Mouse (Mus musculus) MEL (cell line): ENCODE measurements around the gene Sec1. TPM values are rescaled to one million over a fixed set of nuclear protein-coding genes. Genes with fewer than 3 reads are reported as not detected.

ENCODE experiments used
- DNase-seq: peaks from one replicate; pipeline ENCODE4 v3.0.0; 2011; ENCODE audit warnings: low read depth, low spot score
- H3K27ac ChIP-seq: 2 replicates; pipeline ENCODE4 v1.5.1; 2012; ENCODE audit warnings: low read depth, mild to moderate bottlenecking, control low read depth, low read length, moderate library complexity; ENCODE audit not compliant: control insufficient read depth
- H3K27me3 ChIP-seq, 2 experiments: fragments of 150-350 bp in 1 of 2; sonication (generic) in 1 of 2; 2 replicates each; pipeline ENCODE4 v1.6.1; 2012; ENCODE audit warnings: low read length in 2 of 2, mild to moderate bottlenecking in 2 of 2, improper control_type of control experiment in 1 of 2, moderate library complexity in 1 of 2; ENCODE audit not compliant: insufficient read depth in 2 of 2, control insufficient read depth in 1 of 2
- H3K36me3 ChIP-seq, 2 experiments: 2 replicates each; pipeline ENCODE4 v1.6.1; 2012 to 2014; ENCODE audit warnings: low read length in 2 of 2, improper control_type of control experiment in 1 of 2, inconsistent platforms in 1 of 2, mild to moderate bottlenecking in 1 of 2; ENCODE audit not compliant: insufficient read depth in 2 of 2, control insufficient read depth in 1 of 2
- H3K4me1 ChIP-seq, 2 experiments: fragments of 150-350 bp in 1 of 2; sonication (generic) in 1 of 2; 2 replicates each; pipeline ENCODE4 v1.6.1; 2012; ENCODE audit warnings: low read length in 2 of 2, improper control_type of control experiment in 1 of 2, mild to moderate bottlenecking in 1 of 2; ENCODE audit not compliant: insufficient read depth in 2 of 2, control insufficient read depth in 1 of 2
- H3K4me3 ChIP-seq, 2 experiments: fragments of 150-350 bp in 1 of 2; sonication (generic) in 1 of 2; 2 replicates each; pipeline ENCODE4 v1.5.1; 2012; ENCODE audit warnings: low read depth in 2 of 2, low read length in 2 of 2, mild to moderate bottlenecking in 2 of 2, moderate library complexity in 2 of 2, control low read depth in 1 of 2, improper control_type of control experiment in 1 of 2; ENCODE audit not compliant: control insufficient read depth in 1 of 2, insufficient read depth in 1 of 2
- H3K79me2 ChIP-seq: 2 replicates; pipeline ENCODE4 v1.6.1; 2012; ENCODE audit warnings: mild to moderate bottlenecking, low read length, moderate library complexity; ENCODE audit not compliant: control insufficient read depth, poor library complexity, insufficient read depth
- H3K9ac ChIP-seq: 2 replicates; pipeline ENCODE4 v1.6.1; 2012; ENCODE audit warnings: low read depth, mild to moderate bottlenecking, control low read depth, low read length, moderate library complexity; ENCODE audit not compliant: control insufficient read depth, poor library complexity, severe bottlenecking
- H3K9me3 ChIP-seq: fragments of 150-350 bp; sonication (generic); replicated peaks from 2 replicates; pipeline ENCODE4 v1.6.1; 2012; ENCODE audit warnings: mild to moderate bottlenecking, low read length, improper control_type of control experiment, moderate library complexity; ENCODE audit not compliant: insufficient read depth
- CHD1 ChIP-seq: IDR thresholded peaks from 2 replicates; pipeline ENCODE4 v1.6.1; 2012; ENCODE audit warnings: low read depth, mild to moderate bottlenecking, inconsistent platforms, low read length, improper control_type of control experiment
- CHD2 ChIP-seq: IDR thresholded peaks from 2 replicates; pipeline ENCODE4 v1.6.1; 2011; ENCODE audit warnings: low read length, improper control_type of control experiment
- CTCF ChIP-seq, 3 experiments: IDR thresholded peaks in 2 of 3; conservative IDR thresholded peaks in 1 of 3; 2 replicates each; pipeline ENCODE4 v1.5.1; 2011 to 2012; ENCODE audit warnings: low read length in 3 of 3, low read depth in 2 of 3, mild to moderate bottlenecking in 2 of 3, improper control_type of control experiment in 1 of 3, inconsistent platforms in 1 of 3, mixed read lengths in 1 of 3, moderate library complexity in 1 of 3; ENCODE audit not compliant: control insufficient read depth in 1 of 3, insufficient read depth in 1 of 3, poor library complexity in 1 of 3, severe bottlenecking in 1 of 3
- E2F4 ChIP-seq: IDR thresholded peaks from 2 replicates; pipeline ENCODE4 v1.6.1; 2011; ENCODE audit warnings: low read depth, low read length, improper control_type of control experiment, borderline replicate concordance
- ELF1 ChIP-seq: IDR thresholded peaks from 2 replicates; pipeline ENCODE4 v1.6.1; 2014; ENCODE audit warnings: low read depth, mild to moderate bottlenecking, inconsistent platforms, low read length, improper control_type of control experiment, moderate library complexity
- HCFC1 ChIP-seq: IDR thresholded peaks from 2 replicates; pipeline ENCODE4 v1.6.1; 2012; ENCODE audit warnings: low read depth, mild to moderate bottlenecking, inconsistent platforms, low read length, improper control_type of control experiment, moderate library complexity
- JUND ChIP-seq: IDR thresholded peaks from 2 replicates; pipeline ENCODE4 v1.6.1; 2011; ENCODE audit warnings: low read depth, mild to moderate bottlenecking, improper control_type of control experiment, low read length
- KAT2A ChIP-seq: conservative IDR thresholded peaks from 2 replicates; pipeline ENCODE4 v1.6.1; 2012; ENCODE audit warnings: low read depth, low read length, improper control_type of control experiment, inconsistent platforms
- MAX ChIP-seq: IDR thresholded peaks from 2 replicates; pipeline ENCODE4 v1.6.1; 2011; ENCODE audit warnings: low read length, improper control_type of control experiment
- MXI1 ChIP-seq: IDR thresholded peaks from 2 replicates; pipeline ENCODE4 v1.6.1; 2011; ENCODE audit warnings: mild to moderate bottlenecking, low read depth, low read length, improper control_type of control experiment
- NRF1 ChIP-seq: IDR thresholded peaks from 2 replicates; pipeline ENCODE4 v1.6.1; 2014; ENCODE audit warnings: low read depth, mild to moderate bottlenecking, inconsistent platforms, low read length, improper control_type of control experiment, moderate library complexity; ENCODE audit not compliant: poor library complexity, insufficient read depth, severe bottlenecking
- POLR2AphosphoS5 ChIP-seq: IDR thresholded peaks from 2 replicates; pipeline ENCODE4 v1.6.1; 2012; ENCODE audit warnings: low read depth, borderline replicate concordance, mild to moderate bottlenecking, inconsistent platforms, low read length, moderate library complexity, mixed read lengths
- RAD21 ChIP-seq: IDR thresholded peaks from 2 replicates; pipeline ENCODE4 v1.6.1; 2011; ENCODE audit warnings: mild to moderate bottlenecking, low read depth, low read length, improper control_type of control experiment
- TAL1 ChIP-seq: IDR thresholded peaks from 2 replicates; pipeline ENCODE4 v1.6.1; 2012; ENCODE audit warnings: mild to moderate bottlenecking, inconsistent platforms, low read length, moderate library complexity, mixed read lengths
- USF1 ChIP-seq: IDR thresholded peaks from 2 replicates; pipeline ENCODE4 v1.6.1; 2014; ENCODE audit warnings: low read depth, mild to moderate bottlenecking, inconsistent platforms, low read length, improper control_type of control experiment, moderate library complexity
- USF2 ChIP-seq, 2 experiments: IDR thresholded peaks; 2 replicates each; pipeline ENCODE4 v1.6.1; 2011 to 2012; ENCODE audit warnings: improper control_type of control experiment in 2 of 2, low read length in 2 of 2, borderline replicate concordance in 1 of 2, inconsistent platforms in 1 of 2, low read depth in 1 of 2, mild to moderate bottlenecking in 1 of 2; ENCODE audit not compliant: insufficient read depth in 1 of 2
- ZC3H11A ChIP-seq: IDR thresholded peaks from 2 replicates; pipeline ENCODE4 v1.6.1; 2012; ENCODE audit warnings: low read depth, mild to moderate bottlenecking, inconsistent platforms, low read length, improper control_type of control experiment
- polyA plus RNA-seq, 2 experiments: library from polyadenylated mRNA; stranded (reverse) in 1 of 2; unstranded in 1 of 2; fragments of >175 nt in 1 of 2; fragments of >200 nt in 1 of 2; gene quantifications; 2 replicates each; pipeline versions ENCODE4 v1.2.1 to v1.2.4; 2012; ENCODE audit warnings: low replicate concordance in 2 of 2, low read depth in 1 of 2; ENCODE audit not compliant: insufficient read length in 2 of 2, insufficient read depth in 1 of 2, missing spikeins in 1 of 2
- total RNA-seq: library from RNA; depleted of rRNA; stranded (reverse); fragments of 300-350 nt; gene quantifications from 2 replicates; pipeline ENCODE4 v1.2.3, GENCODE M21; 2012

Sec1 gene
- total and polyA plus RNA-seq, 3 experiments = not detected

DNA sequence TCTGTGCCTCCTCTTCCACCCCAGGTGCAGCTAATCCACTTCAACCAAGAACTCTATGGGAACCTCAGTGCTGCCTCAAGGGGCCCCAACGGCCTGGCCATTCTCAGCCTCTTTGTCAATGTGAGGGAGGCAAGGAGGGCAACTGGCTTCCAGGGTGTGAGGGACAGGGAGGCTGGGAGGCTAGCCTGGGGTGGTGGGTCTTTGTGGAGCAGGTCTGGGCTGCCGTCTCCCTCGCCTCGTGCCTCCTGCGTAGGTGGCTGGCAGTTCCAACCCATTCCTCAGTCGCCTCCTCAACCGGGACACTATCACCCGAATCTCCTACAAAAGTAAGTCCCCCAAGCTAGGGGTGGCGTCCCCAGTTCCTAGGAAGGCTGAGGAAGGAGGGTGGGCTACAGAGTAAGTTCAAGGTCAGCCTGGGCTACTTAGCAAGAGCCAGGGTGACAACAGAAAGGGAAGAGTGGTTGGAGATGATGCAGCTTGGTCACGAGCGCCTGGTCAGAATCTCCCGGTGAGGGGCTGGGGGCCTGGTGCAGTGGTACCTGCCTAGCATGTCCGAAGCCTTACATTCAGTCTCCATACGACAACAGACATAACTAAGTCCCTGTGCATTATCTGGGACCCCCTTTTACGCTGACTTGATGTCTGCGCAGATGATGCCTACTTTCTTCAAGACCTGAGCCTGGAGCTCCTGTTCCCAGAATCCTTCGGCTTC lies 8.8 kb upstream of the Sec1 start:
- Histone ChIP-seq H3K4me1 (peaks cover 0 to 8% of the 10 kb centered on the region in 2 experiments; a peak in 2 of 4 replicates), H3K9ac (no peak overlapping the region), H3K27me3 (peaks cover 0 to 4% of the 10 kb centered on the region in 2 experiments; a peak in 2 of 4 replicates), H3K79me2 (peaks cover 7% of the 10 kb centered on the region), H3K9me3 (no peaks in the 10 kb centered on the region), H3K36me3 (no peaks in the 10 kb centered on the region), H3K27ac (no peak overlapping the region), H3K4me3 (no peak overlapping the region)
- no peak for TF ChIP-seq NRF1
- TF ChIP-seq TAL1 = no peak
- TF ChIP-seq CHD2 = no peak
- no peak for TF ChIP-seq ZC3H11A
- TF ChIP-seq CTCF (IDR thresholded peaks at IDR 0.05 in 2 of 3, conservative IDR thresholded peaks at IDR 0.05 in 1 of 3; ENCODE audit: control insufficient read depth in 1 of 3, insufficient read depth in 1 of 3, low read depth in 2 of 3, low read length in 3 of 3, poor library complexity in 1 of 3, severe bottlenecking in 1 of 3) = no peak
- TF ChIP-seq MXI1 = no peak
- DNase-seq = no peak

DNA sequence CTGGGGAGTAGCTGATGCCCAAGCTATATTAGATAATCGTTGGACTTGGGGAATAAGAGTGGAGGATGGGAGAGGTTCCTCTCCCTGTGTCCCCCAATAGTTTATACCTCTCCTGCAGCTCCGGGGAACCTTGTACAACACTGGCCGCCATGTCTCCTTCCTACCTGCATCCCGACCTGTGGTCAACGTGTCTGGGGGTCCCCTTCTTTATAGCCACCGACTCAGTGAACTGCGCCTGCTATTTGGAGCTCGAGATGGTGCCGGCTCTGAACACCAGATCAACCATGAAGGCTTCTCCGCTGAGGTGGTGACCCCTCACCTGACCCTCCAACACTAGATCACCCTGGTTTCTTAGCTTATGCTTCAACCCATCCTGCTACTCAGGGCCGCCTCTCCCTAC lies 8.1 kb upstream of the Sec1 start:
- Histone ChIP-seq H3K27ac (no peak overlapping the region), H3K4me3 (no peak overlapping the region), H3K4me1 (peaks cover 0 to 6% of the 10 kb centered on the region in 2 experiments; a peak in 2 of 4 replicates), H3K9me3 (no peaks in the 10 kb centered on the region), H3K27me3 (peaks cover 0 to 4% of the 10 kb centered on the region in 2 experiments; a peak in 2 of 4 replicates), H3K36me3 (no peaks in the 10 kb centered on the region), H3K9ac (no peak overlapping the region), H3K79me2 (peaks cover 7% of the 10 kb centered on the region)
- no peak for DNase-seq
- no peak for TF ChIP-seq POLR2AphosphoS5
- TF ChIP-seq CTCF (IDR thresholded peaks at IDR 0.05 in 2 of 3, conservative IDR thresholded peaks at IDR 0.05 in 1 of 3; ENCODE audit: control insufficient read depth in 1 of 3, insufficient read depth in 1 of 3, low read depth in 2 of 3, low read length in 3 of 3, poor library complexity in 1 of 3, severe bottlenecking in 1 of 3) = no peak
- no peak for TF ChIP-seq USF2 (IDR thresholded peaks at IDR 0.05; ENCODE audit: borderline replicate concordance in 1 of 2, insufficient read depth in 1 of 2, low read depth in 1 of 2, low read length in 2 of 2)
- TF ChIP-seq HCFC1 = no peak
- TF ChIP-seq ELF1 = no peak
- no peak for TF ChIP-seq RAD21
- TF ChIP-seq CHD1 = no peak
- TF ChIP-seq E2F4 = no peak
- TF ChIP-seq MAX = no peak
- TF ChIP-seq KAT2A = no peak
- TF ChIP-seq USF1 = no peak
- no peak for TF ChIP-seq JUND
